Mouse (Mus musculus) limb, embryonic 14.5 days (tissue): ENCODE results near the gene Zdhhc8. TPM values are rescaled to one million over a fixed set of nuclear protein-coding genes. Genes with fewer than 3 reads are reported as not detected.

ENCODE experiments used
- ATAC-seq: fragments of 200-750 bp; cut with Nextera tagmentation; 2 replicates; pipeline ENCODE4 v1.8.0; 2017; ENCODE audit warnings: low read depth, moderate number of reproducible peaks, moderate TSS enrichment; ENCODE audit not compliant: low FRiP score
- DNase-seq: peaks from one replicate; pipeline ENCODE4 v3.0.0-alpha.2; 2015; ENCODE audit warnings: low spot score
- H3K27ac ChIP-seq: fragments of 300-500 bp; sonication (generic); replicated peaks from 2 replicates; pipeline ENCODE4 v1.5.1; 2014; ENCODE audit warnings: low read depth, mild to moderate bottlenecking, low read length, moderate library complexity, mixed read lengths
- H3K27me3 ChIP-seq: fragments of 300-500 bp; sonication (generic); 2 replicates; pipeline ENCODE4 v1.6.1; 2014; ENCODE audit warnings: low read length, mixed read lengths; ENCODE audit not compliant: control insufficient read depth, insufficient read depth
- H3K36me3 ChIP-seq: fragments of 300-500 bp; sonication (generic); 2 replicates; pipeline ENCODE4 v1.6.1; 2014; ENCODE audit warnings: mild to moderate bottlenecking, low read length, moderate library complexity, mixed read lengths; ENCODE audit not compliant: control insufficient read depth, insufficient read depth
- H3K4me1 ChIP-seq: fragments of 300-500 bp; sonication (generic); 2 replicates; pipeline ENCODE4 v1.6.1; 2014; ENCODE audit warnings: antibody characterized with exemption, low read length, mixed read lengths; ENCODE audit not compliant: control insufficient read depth, insufficient read depth
- H3K4me2 ChIP-seq: fragments of 300-500 bp; sonication (generic); replicated peaks from 2 replicates; pipeline ENCODE4 v1.6.1; 2014; ENCODE audit warnings: low read depth, mild to moderate bottlenecking, low read length, moderate library complexity; ENCODE audit not compliant: severe bottlenecking
- H3K4me3 ChIP-seq: fragments of 300-500 bp; sonication (generic); replicated peaks from 2 replicates; pipeline ENCODE4 v1.5.1; 2014; ENCODE audit warnings: low read length
- H3K9ac ChIP-seq: fragments of 300-500 bp; sonication (generic); 2 replicates; pipeline ENCODE4 v1.6.1; 2014; ENCODE audit warnings: mild to moderate bottlenecking, low read depth, low read length, moderate library complexity; ENCODE audit not compliant: severe bottlenecking
- H3K9me3 ChIP-seq: fragments of 300-500 bp; sonication (generic); 2 replicates; pipeline ENCODE4 v1.6.1; 2016; ENCODE audit warnings: low read length; ENCODE audit not compliant: control insufficient read depth
- POLR2A ChIP-seq: fragments of 200-500 bp; IDR thresholded peaks from 2 replicates; pipeline ENCODE4 v1.8.0; 2012; ENCODE audit warnings: inconsistent platforms, mild to moderate bottlenecking, moderate library complexity, borderline replicate concordance; ENCODE audit not compliant: insufficient read depth, insufficient read length; ENCODE audit errors: extremely low read depth
- WGBS: fragments of 180-500 bp; shearing (Covaris S2); extraction: QIAGEN DNeasy Blood & Tissue Kit; methylation state at CpG from one replicate; pipeline ENCODE4 v1.1.7; 2014; 5-methylcytosine and 5-hydroxymethylcytosine counted together
- polyA plus RNA-seq, 2 experiments: library from polyadenylated mRNA; depleted of rRNA in 1 of 2; stranded (reverse) in 1 of 2; unstranded in 1 of 2; fragments of >200 nt; fragmentation: Nextera tagmentation in 1 of 2; extraction: Ambion mirVana in 1 of 2; gene quantifications; 2 replicates each; pipeline versions ENCODE4 v1.2.1 to v1.2.3; 2012 to 2014

Gene Zdhhc8
- polyA plus RNA-seq, 2 experiments, result 23.1 to 68.2 TPM

DNA sequence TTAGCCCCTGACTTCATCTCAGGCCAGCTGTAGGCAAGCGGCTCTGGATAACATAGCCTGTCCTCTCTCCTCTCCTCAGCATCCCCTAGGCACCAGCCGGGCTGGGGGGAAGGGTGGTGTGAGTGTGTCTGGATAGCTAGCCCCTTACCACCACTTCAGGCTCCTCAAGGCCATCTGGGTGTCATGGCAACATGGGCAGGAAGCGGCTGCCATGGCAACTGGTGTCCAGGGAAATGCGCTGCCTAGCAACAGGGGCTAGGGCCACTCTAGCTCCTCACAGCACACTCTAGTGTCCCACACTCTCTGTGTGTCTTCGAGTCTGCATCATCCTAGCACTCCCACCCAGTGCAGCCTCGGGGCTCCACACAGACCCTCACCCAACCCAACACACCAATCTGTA is 21.2 kb downstream of the Zdhhc8 start:
- no peaks in the 10 kb centered on the region for H3K4me1 ChIP-seq
- ATAC-seq (0 out of 2 replicates have a peak, but pooled peaks have one; percentile 16), DNase-seq (no peak)
- H3K27ac ChIP-seq, result no peak overlapping the region
- TF ChIP-seq POLR2A, result no peak
- H3K36me3 ChIP-seq, result no peaks in the 10 kb centered on the region
- no peaks in the 10 kb centered on the region for H3K27me3 ChIP-seq
- H3K4me2 ChIP-seq, result no peak overlapping the region
- no peaks in the 10 kb centered on the region for H3K9me3 ChIP-seq
- no peak overlapping the region for H3K4me3 ChIP-seq
- no peak overlapping the region for H3K9ac ChIP-seq
- 43% methylated on average over 6 of the region's 6 CpGs for WGBS

DNA sequence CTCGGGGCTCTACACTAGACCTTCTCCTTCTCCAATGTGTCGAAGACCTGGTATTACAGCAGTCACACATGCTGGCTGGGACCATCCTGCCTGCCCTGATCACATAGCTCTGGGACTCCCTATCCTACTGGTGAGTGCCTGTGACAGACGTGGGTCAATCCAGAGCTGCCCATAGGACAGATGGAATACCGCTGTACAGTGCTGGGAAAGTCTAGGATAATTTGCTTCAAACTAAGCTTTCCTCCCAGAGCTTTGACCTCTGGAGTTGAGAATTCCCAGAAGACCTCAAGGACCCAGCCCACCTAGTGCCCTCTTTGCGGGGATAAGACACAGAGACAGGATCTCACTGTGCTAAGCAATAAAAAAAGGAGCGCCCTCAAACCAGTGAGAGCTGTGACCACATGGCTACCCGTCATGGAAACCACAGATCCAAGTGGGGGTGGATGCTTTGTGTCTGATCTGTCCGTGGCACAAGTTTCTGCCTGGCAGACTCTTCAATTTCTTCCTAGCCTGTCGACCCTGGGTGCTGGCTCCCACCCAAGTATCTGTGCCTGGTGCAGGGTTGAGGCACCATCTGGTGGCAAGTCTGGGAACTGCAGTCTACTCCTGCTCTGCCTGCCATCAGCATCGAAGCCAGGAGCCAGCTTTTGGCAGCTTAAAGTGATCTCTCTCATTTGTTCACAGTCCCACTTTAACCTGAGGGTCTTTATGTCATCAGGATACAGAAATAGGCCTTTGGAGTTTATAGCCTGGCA is 23.3 kb downstream of the Zdhhc8 start:
- ATAC-seq, result peak; percentile 42; the same call in 1 of the 2 replicates
- no peak overlapping the region for H3K27ac ChIP-seq
- DNase-seq, result peak; percentile 89
- no peak for TF ChIP-seq POLR2A
- H3K27me3 ChIP-seq, result no peaks in the 10 kb centered on the region
- no peak overlapping the region for H3K9ac ChIP-seq
- no peak overlapping the region for H3K4me2 ChIP-seq
- no peaks in the 10 kb centered on the region for H3K9me3 ChIP-seq
- no peak overlapping the region for H3K4me3 ChIP-seq
- WGBS, result 44% methylated on average over 10 of the region's 10 CpGs
- H3K4me1 ChIP-seq, result no peaks in the 10 kb centered on the region
- H3K36me3 ChIP-seq, result no peaks in the 10 kb centered on the region

DNA sequence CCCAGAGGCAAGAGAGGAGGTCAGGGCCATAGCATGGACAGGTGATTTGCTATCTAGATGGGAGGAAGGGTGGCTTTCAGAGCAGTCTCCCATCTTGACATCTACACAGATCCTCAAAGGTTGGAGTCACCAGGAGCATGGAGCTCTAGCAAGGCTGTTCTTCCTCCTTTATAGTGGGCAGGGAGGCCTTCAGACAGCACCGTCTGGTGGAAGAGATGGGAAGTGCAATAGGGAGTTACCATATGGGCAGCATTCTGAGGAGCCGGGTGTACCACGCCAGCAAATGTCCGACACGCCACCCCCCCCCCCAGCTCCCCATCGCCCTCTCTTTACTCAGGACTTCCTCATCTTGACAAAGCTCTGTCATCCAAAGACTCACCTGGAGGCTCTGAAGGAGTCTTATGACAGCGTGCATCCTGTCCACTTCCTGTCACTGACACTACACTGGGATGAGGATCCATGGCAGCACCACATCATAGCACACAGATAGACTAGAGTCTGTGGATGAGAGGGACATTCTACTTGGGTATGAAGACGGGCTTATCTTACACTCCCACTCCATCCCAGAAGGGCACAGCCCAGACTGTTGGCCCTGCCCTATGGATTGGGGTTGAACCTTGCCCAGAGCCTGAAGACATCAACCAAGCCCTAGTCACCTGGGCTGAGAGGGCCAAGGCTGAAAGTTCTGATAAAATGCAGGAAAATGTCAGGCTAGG is 24.1 kb downstream of the Zdhhc8 start:
- H3K27me3 ChIP-seq, result no peaks in the 10 kb centered on the region
- no peaks in the 10 kb centered on the region for H3K9me3 ChIP-seq
- no peak for TF ChIP-seq POLR2A
- peak; percentile 23; the same call in 1 of the 2 replicates for ATAC-seq
- DNase-seq, result peak; percentile 62
- no peak overlapping the region for H3K9ac ChIP-seq
- H3K36me3 ChIP-seq, result no peaks in the 10 kb centered on the region
- H3K4me1 ChIP-seq, result no peaks in the 10 kb centered on the region
- WGBS, result 25% methylated on average over 8 of the region's 8 CpGs
- H3K4me2 ChIP-seq, result no peak overlapping the region
- no peak overlapping the region for H3K27ac ChIP-seq
- H3K4me3 ChIP-seq, result no peak overlapping the region

DNA sequence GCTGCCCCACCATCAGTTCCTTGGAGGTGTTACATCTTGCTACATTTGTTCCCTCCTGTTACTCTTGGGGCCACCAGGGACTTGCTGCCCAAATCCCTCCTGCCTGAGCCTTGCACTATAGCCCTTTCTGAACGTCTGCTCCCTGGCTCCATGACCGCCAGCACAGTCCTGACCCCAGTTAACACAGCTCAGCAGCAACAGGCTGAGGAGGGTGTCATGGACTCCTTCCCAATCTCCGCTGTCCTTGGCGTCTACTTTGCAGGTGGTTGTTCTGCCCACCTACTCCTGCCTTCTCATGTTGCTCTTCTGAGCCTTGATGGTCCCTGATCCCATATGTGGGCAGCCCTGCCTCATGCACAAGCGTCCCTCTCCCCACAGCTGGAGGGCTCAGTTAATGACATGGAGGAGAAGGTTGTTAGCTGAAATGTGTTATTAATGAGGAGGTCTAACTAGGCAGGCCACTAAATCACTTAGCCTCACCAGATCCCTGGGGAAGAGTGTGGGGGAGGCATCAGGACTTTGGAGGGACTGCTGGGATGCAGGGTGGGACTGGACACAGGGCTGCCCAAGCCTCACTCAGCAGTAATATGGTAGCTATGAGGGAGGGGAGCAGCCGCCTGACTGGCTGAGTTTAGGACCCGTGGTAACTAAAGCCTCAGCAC is 31.4 kb downstream of the Zdhhc8 start:
- Histone ChIP-seq H3K4me1 (peaks cover 15% of the 10 kb centered on the region), H3K9me3 (no peaks in the 10 kb centered on the region), H3K27ac (no peak overlapping the region), H3K9ac (no peak overlapping the region), H3K4me3 (no peak overlapping the region), H3K4me2 (no peak overlapping the region), H3K27me3 (no peaks in the 10 kb centered on the region), H3K36me3 (no peaks in the 10 kb centered on the region)
- no peak for TF ChIP-seq POLR2A
- ATAC-seq, result no peak
- WGBS, result 16% methylated on average over 7 of the region's 7 CpGs
- no peak for DNase-seq

DNA sequence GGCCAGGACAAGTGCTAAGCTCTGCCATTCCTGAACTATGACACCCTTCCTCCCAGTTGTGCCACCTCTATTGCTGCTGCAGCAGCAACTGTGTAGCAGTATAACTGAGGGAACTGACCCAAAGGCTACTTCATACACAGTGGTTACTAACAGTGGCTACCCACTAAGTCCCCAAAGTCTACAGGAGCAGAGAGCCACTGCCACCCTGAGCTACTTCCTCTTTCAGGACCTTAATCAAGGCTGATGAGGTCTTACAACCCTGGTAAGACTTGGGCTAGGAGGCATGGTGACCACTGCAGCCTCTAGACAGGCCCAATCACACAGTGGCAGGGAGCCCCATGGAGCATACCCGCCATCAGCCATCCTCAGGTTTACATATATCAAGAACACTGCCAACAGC is 32.9 kb downstream of the Zdhhc8 start:
- Histone ChIP-seq H3K9ac (no peak overlapping the region), H3K36me3 (no peaks in the 10 kb centered on the region), H3K4me1 (peaks cover 20% of the 10 kb centered on the region), H3K4me3 (no peak overlapping the region), H3K27me3 (no peaks in the 10 kb centered on the region; the same call in 1 of the 2 replicates), H3K9me3 (no peaks in the 10 kb centered on the region), H3K4me2 (no peak overlapping the region), H3K27ac (no peak overlapping the region)
- ATAC-seq, result no peak
- DNase-seq, result no peak
- 100% methylated on average over 1 of the region's 1 CpGs for WGBS
- TF ChIP-seq POLR2A, result no peak
